Mouse (Mus musculus): ENCODE measurements around the gene Map2k5.

The Map2k5 gene

GRCm38 (mm10) chr9:63146126-63146855, 231.4 kb downstream of the Map2k5 start:
- DNase-seq (ENCODE audit: low read depth, low spot score) = no peak

GRCm38 (mm10) chr9:63145249-63146125, 232.2 kb downstream of the Map2k5 start:
- no peak for DNase-seq (ENCODE audit: low read depth, low spot score)

- no peak for DNase-seq (ENCODE audit: low read depth, low spot score)
These were observed 233.0 kb downstream of the Map2k5 start for GRCm38 (mm10) chr9:63144502-63145248.

- no peak for DNase-seq (ENCODE audit: low read depth, low spot score)
These were observed 233.8 kb downstream of the Map2k5 start for GRCm38 (mm10) chr9:63143641-63144501.

- no peak for DNase-seq (ENCODE audit: low read depth, low spot score)
These were observed 234.5 kb downstream of the Map2k5 start for GRCm38 (mm10) chr9:63143227-63143626.

GRCm38 (mm10) chr9:63142335-63143036, 235.2 kb downstream of the Map2k5 start:
- no peak for DNase-seq (ENCODE audit: low read depth, low spot score)

- no peak for DNase-seq (ENCODE audit: low read depth, low spot score)
These were observed 235.9 kb downstream of the Map2k5 start for GRCm38 (mm10) chr9:63141641-63142334.

GRCm38 (mm10) chr9:63140211-63140610, 237.5 kb downstream of the Map2k5 start:
- DNase-seq (ENCODE audit: low read depth, low spot score) = no peak

GRCm38 (mm10) chr9:63139661-63140060, 238.0 kb downstream of the Map2k5 start:
- no peak for DNase-seq (ENCODE audit: low read depth, low spot score)

GRCm38 (mm10) chr9:63138481-63138967, 239.2 kb downstream of the Map2k5 start:
- no peak for DNase-seq (ENCODE audit: low read depth, low spot score)

GRCm38 (mm10) chr9:63137615-63137915, 240.1 kb downstream of the Map2k5 start:
- DNase-seq (ENCODE audit: low read depth, low spot score) = no peak

GRCm38 (mm10) chr9:63136756-63137614, 240.7 kb downstream of the Map2k5 start:
- no peak for DNase-seq (ENCODE audit: low read depth, low spot score)

- no peak for DNase-seq (ENCODE audit: low read depth, low spot score)
These were observed 241.5 kb downstream of the Map2k5 start for GRCm38 (mm10) chr9:63136241-63136640.

- no peak for DNase-seq (ENCODE audit: low read depth, low spot score)
These were observed 241.9 kb downstream of the Map2k5 start for GRCm38 (mm10) chr9:63135801-63136200.

GRCm38 (mm10) chr9:63135356-63135755, 242.3 kb downstream of the Map2k5 start:
- no peak for DNase-seq (ENCODE audit: low read depth, low spot score)

GRCm38 (mm10) chr9:63133659-63134058, 244.0 kb downstream of the Map2k5 start:
- no peak for DNase-seq (ENCODE audit: low read depth, low spot score)

GRCm38 (mm10) chr9:63132673-63133601, 244.8 kb downstream of the Map2k5 start:
- peak; percentile 86 for DNase-seq (ENCODE audit: low read depth, low spot score)
